Mouse (Mus musculus): ENCODE results near the gene Rsph4a. TPM values are rescaled to one million over a fixed set of nuclear protein-coding genes. Genes with fewer than 3 reads are reported as not detected.

Gene Rsph4a
- polyA plus RNA-seq, 1 experiment from 2014 or later: 0.14 TPM

GRCm38 (mm10) chr10:33950803-33951583, 46.1 kb downstream of the Rsph4a start, which contains the start of gene Zup1:
Gene Zup1, minus strand, starts transcription at chr10:33951269.
- WGBS: 3% methylated on average over 42 of the region's 42 CpGs
- peak; percentile 98 for ATAC-seq (replicated peaks; ENCODE audit: low FRiP score)

GRCm38 (mm10) chr10:33952509-33952908, 47.6 kb downstream of the Rsph4a start:
- Histone ChIP-seq H3K9ac (no peak overlapping the region), H3K4me3 (replicated peaks) (no peak overlapping the region), H3K4me1 (peaks cover 12% of the 10 kb centered on the region; the same call in 1 of the 2 replicates), H3K4me2 (no peak overlapping the region), H3K27me3 (no peaks in the 10 kb centered on the region), H3K36me3 (peaks cover 14% of the 10 kb centered on the region), H3K27ac (no peak overlapping the region), H3K9me3 (replicated peaks) (no peaks in the 10 kb centered on the region)
- no peak for ATAC-seq (replicated peaks; ENCODE audit: low FRiP score)
- 61% methylated on average over 3 of the region's 3 CpGs for WGBS

More at GRCm38 (mm10) chr10:33950803-33951583, 46.1 kb downstream of the Rsph4a start, which contains the start of gene Zup1:
- Histone ChIP-seq H3K9ac (peak within 1 kb of the TSS; percentile 95), H3K4me3 (replicated peaks) (peak within 1 kb of the TSS; percentile 89), H3K4me1 (peaks cover 12% of the 10 kb centered on the region; the same call in 1 of the 2 replicates), H3K36me3 (peaks cover 18% of the 10 kb centered on the region), H3K9me3 (replicated peaks) (no peaks in the 10 kb centered on the region), H3K27ac (peak within 1 kb of the TSS; percentile 88), H3K27me3 (no peaks in the 10 kb centered on the region), H3K4me2 (peak within 1 kb of the TSS; percentile 65)

Other genes with a start within 250 kb of the Rsph4a start
- gene Sult3a2, start 118.4 kb upstream of the Rsph4a start, polyA plus RNA-seq (2015; fragmentation: Nextera tagmentation; extraction: Ambion mirVana): not detected in 2 replicates
- not detected in 2 replicates for gene Sult3a1, start 47.4 kb upstream of the Rsph4a start, polyA plus RNA-seq (2015; fragmentation: Nextera tagmentation; extraction: Ambion mirVana)
- 21.5 and 21.9 TPM in 2 replicates for gene Zup1, start 46.2 kb downstream of the Rsph4a start, polyA plus RNA-seq (2015; fragmentation: Nextera tagmentation; extraction: Ambion mirVana)
- 121 and 133 TPM in 2 replicates for gene Rwdd1, start 114.5 kb downstream of the Rsph4a start, polyA plus RNA-seq (2015; fragmentation: Nextera tagmentation; extraction: Ambion mirVana)
- gene Trappc3l, start 132.5 kb downstream of the Rsph4a start, polyA plus RNA-seq (2015; fragmentation: Nextera tagmentation; extraction: Ambion mirVana): not detected in 2 replicates
- not detected in 2 replicates for gene Calhm4, start 139.2 kb downstream of the Rsph4a start, polyA plus RNA-seq (2015; fragmentation: Nextera tagmentation; extraction: Ambion mirVana)
- 0.39 and 0.74 TPM in 2 replicates for gene Calhm5, start 191.4 kb downstream of the Rsph4a start, polyA plus RNA-seq (2015; fragmentation: Nextera tagmentation; extraction: Ambion mirVana)
- 0.75 and 0.90 TPM in 2 replicates for gene Calhm6, start 222.9 kb downstream of the Rsph4a start, polyA plus RNA-seq (2015; fragmentation: Nextera tagmentation; extraction: Ambion mirVana)

Measured in kidney, embryonic 15.5 days (tissue).